Mouse (Mus musculus) myocyte (in vitro differentiated cells): ENCODE measurements around the gene Psmc4. TPM values are rescaled to one million over a fixed set of nuclear protein-coding genes. Genes with fewer than 3 reads are reported as not detected.

ENCODE experiments used
- H3K27me3 ChIP-seq: one replicate; pipeline ENCODE4 v1.6.1; 2011; ENCODE audit not compliant: control insufficient read depth, insufficient read depth, insufficient read length
- H3K36me3 ChIP-seq: one replicate; pipeline ENCODE4 v1.6.1; 2011; ENCODE audit not compliant: control insufficient read depth, insufficient read depth
- H3K4me2 ChIP-seq: one replicate; pipeline ENCODE4 v1.6.1; 2011; ENCODE audit warnings: low read depth, control low read depth
- H3K4me3 ChIP-seq: one replicate; pipeline ENCODE4 v1.5.1; 2011; ENCODE audit warnings: mild to moderate bottlenecking, control low read depth, moderate library complexity
- H3K79me2 ChIP-seq: one replicate; pipeline ENCODE4 v1.6.1; 2011; ENCODE audit not compliant: control insufficient read depth, insufficient read depth
- H3ac ChIP-seq: one replicate; pipeline ENCODE4 v1.6.1; 2011; ENCODE audit not compliant: control insufficient read depth, insufficient read length
- CEBPB ChIP-seq: IDR thresholded peaks from 2 replicates; pipeline ENCODE4 v1.6.1; 2011; ENCODE audit warnings: mild to moderate bottlenecking, moderate library complexity; ENCODE audit not compliant: poor library complexity, insufficient read depth, severe bottlenecking
- E2F4 ChIP-seq: IDR thresholded peaks from one replicate; pipeline ENCODE4 v1.6.1; 2011; ENCODE audit warnings: mild to moderate bottlenecking, control low read depth, moderate library complexity; ENCODE audit not compliant: insufficient read depth
- MAX ChIP-seq: IDR thresholded peaks from one replicate; pipeline ENCODE4 v1.6.1; 2011; ENCODE audit warnings: low read depth, mild to moderate bottlenecking, control low read depth
- MYOD1 ChIP-seq, 3 experiments: IDR thresholded peaks; one replicate each; pipeline ENCODE4 v1.6.1; 2011; ENCODE audit warnings: control low read depth in 2 of 3, low read depth in 2 of 3, mild to moderate bottlenecking in 2 of 3, moderate library complexity in 1 of 3; ENCODE audit not compliant: insufficient read length in 2 of 3, control insufficient read depth in 1 of 3
- POLR2A ChIP-seq: IDR thresholded peaks from one replicate; pipeline ENCODE4 v1.6.1; 2011; ENCODE audit warnings: low read depth, mild to moderate bottlenecking, control low read depth, moderate library complexity; ENCODE audit not compliant: insufficient read length
- POLR2AphosphoS2 ChIP-seq: IDR thresholded peaks from one replicate; pipeline ENCODE4 v1.6.1; 2011; ENCODE audit warnings: low read depth, control low read depth; ENCODE audit not compliant: insufficient read length
- SRF ChIP-seq: IDR thresholded peaks from one replicate; pipeline ENCODE4 v1.6.1; 2011; ENCODE audit warnings: low read depth; ENCODE audit not compliant: control insufficient read depth, insufficient read length
- TCF3 ChIP-seq: IDR thresholded peaks from one replicate; pipeline ENCODE4 v1.6.1; 2011; ENCODE audit warnings: low read depth, control low read depth; ENCODE audit not compliant: insufficient read length
- USF1 ChIP-seq: IDR thresholded peaks from one replicate; pipeline ENCODE4 v1.6.1; 2011; ENCODE audit warnings: low read depth, mild to moderate bottlenecking, control low read depth, moderate library complexity
- polyA plus RNA-seq: library from polyadenylated mRNA; unstranded; fragments of >200 nt; fragmentation: generic; extraction: Trizol; gene quantifications from one replicate; pipeline ENCODE4 v1.2.1, GENCODE M21; 2012; ENCODE audit warnings: missing spikeins

Gene Psmc4
- polyA plus RNA-seq, 1 experiment = 268 TPM

GRCm38 (mm10) chr7:28013549-28014444, 36.1 kb downstream of the Psmc4 start, which contains the start of gene Zfp850:
Gene Zfp850 (minus strand): TSS chr7:28014115.
- H3K27me3 ChIP-seq = no peaks in the 10 kb centered on the region
- H3K4me2 ChIP-seq = peak within 1 kb of the TSS; percentile 91
- H3K79me2 ChIP-seq = no peaks in the 10 kb centered on the region
- H3K4me3 ChIP-seq = peak within 1 kb of the TSS; percentile 54
- TF ChIP-seq POLR2AphosphoS2 = no peak
- no peak for TF ChIP-seq CEBPB
- TF ChIP-seq POLR2A = peak; percentile 38
- TF ChIP-seq USF1 = no peak
- peak; percentile 76 for TF ChIP-seq E2F4
- peak within 1 kb of the TSS; percentile 29 for H3ac ChIP-seq
- H3K36me3 ChIP-seq = no peaks in the 10 kb centered on the region

- Histone ChIP-seq H3K27me3 (no peaks in the 10 kb centered on the region), H3K4me2 (no peak overlapping the region), H3K4me3 (no peak overlapping the region), H3ac (no peak overlapping the region), H3K36me3 (no peaks in the 10 kb centered on the region), H3K79me2 (no peaks in the 10 kb centered on the region)
- TF ChIP-seq E2F4 (no peak), TCF3 (no peak), MYOD1 (IDR thresholded peaks at IDR 0.05; ENCODE audit: control insufficient read depth in 1 of 3, insufficient read length in 2 of 3, low read depth in 2 of 3) (no peak), POLR2A (no peak), SRF (no peak), MAX (no peak), POLR2AphosphoS2 (no peak), USF1 (no peak)
Measured at GRCm38 (mm10) chr7:28010271-28010670, 39.6 kb downstream of the Psmc4 start.

Other genes with a start within 250 kb of the Psmc4 start
- 0.80 TPM for gene Zfp626, start 242.9 kb downstream of the Psmc4 start, polyA plus RNA-seq
- gene Zfp59, start 211.5 kb downstream of the Psmc4 start, polyA plus RNA-seq = 1.2 TPM
- gene Zfp607a, start 192.6 kb downstream of the Psmc4 start, polyA plus RNA-seq = 0.65 TPM
- gene Zfp974, start 120.6 kb downstream of the Psmc4 start, polyA plus RNA-seq = 2.5 TPM
- 1.2 TPM for gene Zfp780b, start 70.9 kb downstream of the Psmc4 start, polyA plus RNA-seq
- 0.20 TPM for gene Zfp850, start 36.0 kb downstream of the Psmc4 start, polyA plus RNA-seq
- gene Fcgbp, start 21.1 kb upstream of the Psmc4 start, polyA plus RNA-seq = not detected
- 0.11 TPM for gene 9530053A07Rik, start 79.4 kb upstream of the Psmc4 start, polyA plus RNA-seq
- 155 TPM for gene Fbl, start 119.6 kb upstream of the Psmc4 start, polyA plus RNA-seq
- gene Dyrk1b, start 129.4 kb upstream of the Psmc4 start, polyA plus RNA-seq = 25.1 TPM
- 6.5 TPM for gene Eid2, start 217.8 kb upstream of the Psmc4 start, polyA plus RNA-seq
- gene Eid2b, start 227.6 kb upstream of the Psmc4 start, polyA plus RNA-seq = 6.1 TPM
- not detected for gene Selenov, start 241.1 kb upstream of the Psmc4 start, polyA plus RNA-seq